ENCODE assay signal across 8 mouse cellular contexts in the genomic region with DNA sequence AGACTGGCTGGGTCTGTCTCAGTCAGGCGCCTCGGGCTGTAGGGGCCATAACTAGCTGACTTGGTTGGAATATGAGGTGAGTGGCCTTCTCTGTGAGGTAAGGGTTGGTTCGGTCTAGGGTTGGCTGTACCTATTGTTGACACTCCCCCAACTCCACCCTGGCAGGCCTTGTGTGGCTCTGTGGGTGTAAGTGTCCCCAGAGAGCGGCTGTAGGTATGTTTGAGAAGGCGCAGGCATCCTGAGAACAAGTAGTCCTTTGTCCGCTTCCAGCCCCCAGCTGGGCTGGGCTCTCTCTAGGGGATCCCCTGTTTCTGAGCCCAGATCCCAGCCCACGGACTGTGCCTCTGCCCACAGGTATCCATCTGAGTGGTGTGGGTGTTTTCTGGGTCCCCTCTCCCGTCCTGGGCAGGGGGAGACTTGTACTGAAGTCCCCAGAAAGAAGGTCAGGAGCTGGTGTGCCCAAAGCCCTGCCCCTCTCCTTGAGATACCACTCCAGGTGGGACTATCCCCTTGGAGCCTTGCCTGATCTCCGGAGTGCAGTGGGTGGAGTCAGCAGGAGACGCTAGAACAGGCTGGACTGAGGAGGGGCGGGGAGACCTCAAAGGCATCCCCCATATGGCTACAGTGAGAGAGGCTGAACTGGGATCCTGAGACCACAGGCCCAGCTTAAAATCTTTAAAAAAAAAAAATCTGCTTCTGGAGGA. TPM values are rescaled to one million over a fixed set of nuclear protein-coding genes. Genes with fewer than 3 reads are reported as not detected.
DNase-seq lines count a peak whose midpoint lies in the region; ATAC-seq and TF ChIP-seq lines count a peak whose summit lies in the region.

No protein-coding gene starts in this region.

- no peak for TF ChIP-seq POLR2A in olfactory bulb, adult 2 months (IDR thresholded peaks at IDR 0.05; ENCODE audit: insufficient read depth, low read depth, low read length)

- no peak overlapping the region for H3K4me2 ChIP-seq in kidney, postnatal 0 days (ENCODE audit: low read length)
- no peak overlapping the region for H3K4me2 ChIP-seq in forebrain, embryonic 12.5 days

- TF ChIP-seq CTCF in kidney, postnatal 0 days (IDR thresholded peaks at IDR 0.05; ENCODE audit: low read depth): no peak
- TF ChIP-seq CTCF in olfactory bulb, adult 2 months (IDR thresholded peaks at IDR 0.05; ENCODE audit: insufficient read depth, low read depth, low read length): no peak

- H3K4me1 ChIP-seq in kidney, postnatal 0 days (replicated peaks; ENCODE audit: insufficient read depth, low read length): peaks cover 90% of the 10 kb centered on the region
- peaks cover 98% of the 10 kb centered on the region for H3K4me1 ChIP-seq in forebrain, embryonic 12.5 days
- H3K4me1 ChIP-seq in olfactory bulb, adult 2 months (ENCODE audit: control insufficient read depth, insufficient read depth, low read length): peaks cover 88% of the 10 kb centered on the region

- no peak for DNase-seq in kidney, postnatal 0 days (ENCODE audit: low spot score)
- DNase-seq in kidney, postnatal 4 days: no peak
- peak; percentile 82 to 88 for DNase-seq in lung, adult 18-20 months
- no peak for DNase-seq in spleen, postnatal 10 days (ENCODE audit: low spot score in 2 of 2)
- DNase-seq in adrenal gland, postnatal 36 days: no peak

- H3K9me3 ChIP-seq in kidney, postnatal 0 days (replicated peaks; ENCODE audit: low read length): no peaks in the 10 kb centered on the region
- H3K9me3 ChIP-seq in forebrain, embryonic 12.5 days: no peaks in the 10 kb centered on the region

- H3K36me3 ChIP-seq in kidney, postnatal 0 days (ENCODE audit: insufficient read depth, low read length): no peaks in the 10 kb centered on the region
- no peaks in the 10 kb centered on the region for H3K36me3 ChIP-seq in forebrain, embryonic 12.5 days (replicated peaks)

- H3K27me3 ChIP-seq in kidney, postnatal 0 days (ENCODE audit: insufficient read depth, low read length): no peaks in the 10 kb centered on the region
- peaks cover 20% of the 10 kb centered on the region for H3K27me3 ChIP-seq in forebrain, embryonic 12.5 days

- no peak overlapping the region for H3K9ac ChIP-seq in kidney, postnatal 0 days (ENCODE audit: low read depth, low read length)
- no peak overlapping the region; the same call in 1 of the 2 replicates for H3K9ac ChIP-seq in forebrain, embryonic 12.5 days

- H3K4me3 ChIP-seq in kidney, postnatal 0 days (replicated peaks; ENCODE audit: low read depth, low read length): no peak overlapping the region
- H3K4me3 ChIP-seq in forebrain, embryonic 12.5 days (replicated peaks): no peak overlapping the region
- H3K4me3 ChIP-seq in olfactory bulb, adult 2 months (ENCODE audit: insufficient read depth, low read depth, low read length): no peak overlapping the region

- 42% methylated on average over 11 of the region's 11 CpGs for WGBS in kidney, postnatal 0 days
- 31% methylated on average over 11 of the region's 11 CpGs for WGBS in forebrain, embryonic 12.5 days
- WGBS in olfactory bulb, adult 2 months: 48% methylated on average over 11 of the region's 11 CpGs

- peak overlapping the region; percentile 92; the same call in 1 of the 2 replicates for H3K27ac ChIP-seq in kidney, postnatal 0 days
- peak overlapping the region; percentile 88 for H3K27ac ChIP-seq in forebrain, embryonic 12.5 days
- peak overlapping the region; percentile 8; the same call in 1 of the 2 replicates for H3K27ac ChIP-seq in olfactory bulb, adult 2 months (ENCODE audit: insufficient read depth, low read depth, low read length)

- no peak for ATAC-seq in kidney, postnatal 0 days (replicated peaks; ENCODE audit: low FRiP score, low read depth)
- no peak for ATAC-seq in forebrain, embryonic 12.5 days (ENCODE audit: low FRiP score)
- ATAC-seq in megakaryocyte progenitor cell, adult 5-6 weeks (replicated peaks; ENCODE audit: poor library complexity): no peak

RNA-seq across cellular contexts. Expression of gene Ahdc1, which starts 34.9 kb away (rescaled TPM):
- 6.4 and 6.7 TPM in 2 replicates for polyA plus RNA-seq in kidney, postnatal 0 days (2015; fragmentation: Nextera tagmentation; extraction: Ambion mirVana)
- polyA plus RNA-seq in forebrain, embryonic 12.5 days (2016; fragmentation: Nextera tagmentation; extraction: Ambion mirVana): 7.2 and 8.1 TPM in 2 replicates
- not detected in 2 replicates for polyA plus RNA-seq in olfactory bulb, adult 2 months (2012; ENCODE audit: insufficient read depth, insufficient read length, low replicate concordance, missing spikeins)
- 10 to 100 TPM; 63.7 to 74.1 TPM for total RNA-seq in adrenal gland, postnatal 36 days (2021)
- 4.1 and 5.3 TPM in 2 replicates for total RNA-seq in megakaryocyte progenitor cell, adult 5-6 weeks (2015)
- 0.81 and 3.8 TPM in 2 replicates for total RNA-seq in megakaryocyte progenitor cell, adult 5-6 weeks (2017)

Comparison
In these comparisons a context has a peak if more than half of its experiments do, and no peak if none do; other contexts are left out.
1. DNase-seq: peak in lung, adult 18-20 months (2 of 2); none in kidney, postnatal 0 days (single experiment), kidney, postnatal 4 days (0 of 2), spleen, postnatal 10 days (0 of 2) and adrenal gland, postnatal 36 days (0 of 2).
2. H3K27ac ChIP-seq: peak in every context shown above with its lines; median percentile 92 in kidney, postnatal 0 days; 88 in forebrain, embryonic 12.5 days; 8 in olfactory bulb, adult 2 months.